13 mouse cellular contexts compared by ENCODE assay signal in genomic region chr17:45893698-45894097, GRCm38 (mm10).
DNase-seq lines count a peak whose midpoint lies in the region; ATAC-seq lines count a peak whose summit lies in the region.
"Had no signal": no experiment of that assay in that cellular context is flagged by ENCODE, and none has a peak within 500 bp of the region (broad histone marks: within the 10 kb centered on the region; RNA-seq: fewer than 3 reads in every experiment).

No protein-coding gene starts in this region.

- intact Hi-C loops in left cerebral cortex, postnatal 25 days (cut with DNase I): no loop called here

- peaks cover 9% of the 10 kb centered on the region; the same call in 1 of the 2 replicates for H3K4me1 ChIP-seq in intestine, embryonic 15.5 days (replicated peaks)

- no peak overlapping the region for H3K4me3 ChIP-seq in intestine, embryonic 15.5 days (replicated peaks)
- H3K4me3 ChIP-seq: heart, embryonic 13.5 days; hindbrain, embryonic 15.5 days had no signal

- ATAC-seq in intestine, embryonic 15.5 days: no peak
- ATAC-seq: forebrain, embryonic 14.5 days had no signal

- no peak overlapping the region for H3K27ac ChIP-seq in intestine, embryonic 15.5 days
- H3K27ac ChIP-seq: heart, embryonic 13.5 days; hindbrain, embryonic 15.5 days had no signal

- H3K9ac ChIP-seq in intestine, embryonic 15.5 days: no peak overlapping the region
- H3K9ac ChIP-seq: heart, embryonic 13.5 days; hindbrain, embryonic 15.5 days had no signal

- H3K36me3 ChIP-seq in intestine, embryonic 15.5 days: no peaks in the 10 kb centered on the region
- H3K36me3 ChIP-seq: heart, embryonic 13.5 days; hindbrain, embryonic 15.5 days had no signal

- peak; percentile 35 to 67 for DNase-seq in frontal cortex, postnatal 36 days (ENCODE audit: low spot score in 2 of 2)
- DNase-seq in frontal cortex, postnatal 10 days (ENCODE audit: low spot score in 2 of 2): no peak
- DNase-seq in 416B (ENCODE audit: low read depth): peak; percentile 23
- peak; percentile 77 for DNase-seq in brain, adult 2 months (ENCODE audit: low read depth, low spot score)
- peak; percentile 39 to 87 for DNase-seq in left cerebral cortex, postnatal 25 days (ENCODE audit: low spot score in 2 of 2)
- no peak for DNase-seq in lung, postnatal 25 days (ENCODE audit: low spot score)
- DNase-seq in retina, embryonic 14.5 days (ENCODE audit: low spot score): no peak
- DNase-seq: kidney, postnatal 14 days; lung, postnatal 14 days had no signal

- H3K9me3 ChIP-seq in intestine, embryonic 15.5 days: no peaks in the 10 kb centered on the region
- H3K9me3 ChIP-seq: heart, embryonic 13.5 days; hindbrain, embryonic 15.5 days had no signal

- no peak overlapping the region for H3K4me2 ChIP-seq in intestine, embryonic 15.5 days (replicated peaks)
- H3K4me2 ChIP-seq: heart, embryonic 13.5 days; hindbrain, embryonic 15.5 days had no signal

- no peaks in the 10 kb centered on the region for H3K27me3 ChIP-seq in intestine, embryonic 15.5 days (replicated peaks)
- H3K27me3 ChIP-seq: heart, embryonic 13.5 days; hindbrain, embryonic 15.5 days had no signal

- WGBS in intestine, embryonic 15.5 days: 73% methylated on average over 6 of the region's 6 CpGs

Comparison
In these comparisons a context has a peak if more than half of its experiments do, and no peak if none do; other contexts are left out.
1. DNase-seq: peak in frontal cortex, postnatal 36 days (2 of 2), 416B (single experiment), brain, adult 2 months (single experiment) and left cerebral cortex, postnatal 25 days (2 of 2); none in frontal cortex, postnatal 10 days (0 of 2), lung, postnatal 25 days (single experiment) and retina, embryonic 14.5 days (single experiment).